Mouse (Mus musculus): ENCODE measurements around the gene Lpar3.
A peak's percentile ranks its signal among the peaks of the same experiment; 100 is the strongest.

DNA sequence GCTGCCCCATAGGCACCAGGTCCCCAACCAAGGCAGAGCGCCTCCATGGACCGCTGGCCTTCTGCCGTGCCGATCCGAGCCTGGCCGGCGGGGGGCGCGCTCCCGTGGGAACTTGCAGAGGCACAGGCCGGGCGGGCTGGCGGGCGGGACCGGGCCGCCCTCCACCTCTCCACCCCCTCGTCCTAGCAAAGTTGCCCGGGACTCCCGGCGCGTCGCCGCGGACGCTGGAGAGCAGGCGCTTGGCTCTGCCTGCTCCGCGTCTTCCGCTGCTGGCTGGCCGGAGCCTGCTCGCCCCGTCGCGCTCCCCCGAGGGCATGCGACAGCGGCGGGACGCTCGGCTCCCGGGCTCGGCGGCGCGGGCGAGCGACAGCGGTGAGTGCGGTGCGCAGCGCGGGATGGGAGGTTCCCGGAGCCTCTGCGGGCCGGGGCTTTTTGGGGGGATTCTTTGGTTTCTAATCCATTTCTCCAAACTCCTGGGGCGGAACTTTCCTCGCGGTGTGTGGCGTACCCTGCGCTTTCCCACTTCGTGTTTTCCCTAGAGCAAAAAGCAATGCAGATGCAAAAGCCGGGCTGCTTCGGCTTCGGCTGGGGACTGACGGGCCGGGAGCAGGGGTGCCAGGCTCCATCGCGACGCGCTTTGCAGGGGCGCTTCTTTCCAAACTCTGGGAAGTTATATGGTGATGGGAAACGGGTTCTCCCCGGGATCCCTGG is at the start of gene Lpar3:
- TF ChIP-seq CTCF (IDR thresholded peaks at IDR 0.05; ENCODE audit: low read depth) (peak; percentile 56), EP300 (IDR thresholded peaks at IDR 0.05; ENCODE audit: low read depth) (no peak)

Measured in liver, postnatal 0 days (tissue).